Mouse (Mus musculus): ENCODE results near the gene Lmtk2. TPM values are rescaled to one million over a fixed set of nuclear protein-coding genes. Genes with fewer than 3 reads are reported as not detected.

Gene Lmtk2
- polyA plus RNA-seq, 1 experiment from 2014 or later, result 6.5 TPM

- WGBS, result 59% methylated on average over 2 of the region's 2 CpGs
- no peak for ATAC-seq (ENCODE audit: insufficient read depth, low FRiP score)
- Histone ChIP-seq H3K27ac (ENCODE audit: low read length) (no peak overlapping the region), H3K4me3 (replicated peaks; ENCODE audit: low read length) (no peak overlapping the region), H3K9ac (ENCODE audit: low read length) (no peak overlapping the region), H3K27me3 (ENCODE audit: control insufficient read depth, insufficient read depth, low read length) (no peaks in the 10 kb centered on the region), H3K4me2 (ENCODE audit: low read depth, low read length) (no peak overlapping the region), H3K4me1 (ENCODE audit: control insufficient read depth, insufficient read depth, low read length) (no peaks in the 10 kb centered on the region), H3K9me3 (replicated peaks; ENCODE audit: control insufficient read depth, low read length) (no peaks in the 10 kb centered on the region), H3K36me3 (ENCODE audit: control insufficient read depth, insufficient read depth, low read length) (no peaks in the 10 kb centered on the region)
Observed at GRCm38 (mm10) chr5:144080886-144081285, 19.4 kb upstream of the Lmtk2 start.

DNA sequence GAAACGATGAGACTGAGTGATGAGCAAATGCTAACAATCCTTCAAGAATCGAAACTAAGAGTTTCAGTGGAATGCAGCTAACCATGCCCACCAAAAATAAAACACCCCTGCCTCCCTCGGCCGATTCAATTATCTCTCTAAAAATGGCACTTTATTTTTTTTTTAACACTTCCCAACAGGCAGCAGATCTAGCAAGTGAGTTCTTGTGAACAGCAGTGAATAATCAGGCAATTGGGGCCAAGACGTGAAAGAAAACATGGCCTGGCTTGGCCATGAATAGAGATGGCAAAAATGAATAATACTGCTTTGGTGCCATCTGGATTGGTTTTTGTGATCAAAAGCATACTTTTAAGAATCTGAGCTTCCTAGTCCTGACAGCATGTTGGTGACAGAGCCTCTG lies 18.2 kb upstream of the Lmtk2 start:
- H3K9me3 ChIP-seq (replicated peaks; ENCODE audit: control insufficient read depth, low read length), result no peaks in the 10 kb centered on the region
- H3K9ac ChIP-seq (ENCODE audit: low read length), result no peak overlapping the region
- H3K27ac ChIP-seq (ENCODE audit: low read length), result no peak overlapping the region
- no peaks in the 10 kb centered on the region for H3K36me3 ChIP-seq (ENCODE audit: control insufficient read depth, insufficient read depth, low read length)
- 83% methylated on average over 5 of the region's 5 CpGs for WGBS
- H3K27me3 ChIP-seq (ENCODE audit: control insufficient read depth, insufficient read depth, low read length), result no peaks in the 10 kb centered on the region
- ATAC-seq (ENCODE audit: insufficient read depth, low FRiP score), result no peak
- H3K4me3 ChIP-seq (replicated peaks; ENCODE audit: low read length), result no peak overlapping the region
- no peak overlapping the region for H3K4me2 ChIP-seq (ENCODE audit: low read depth, low read length)
- H3K4me1 ChIP-seq (ENCODE audit: control insufficient read depth, insufficient read depth, low read length), result no peaks in the 10 kb centered on the region

DNA sequence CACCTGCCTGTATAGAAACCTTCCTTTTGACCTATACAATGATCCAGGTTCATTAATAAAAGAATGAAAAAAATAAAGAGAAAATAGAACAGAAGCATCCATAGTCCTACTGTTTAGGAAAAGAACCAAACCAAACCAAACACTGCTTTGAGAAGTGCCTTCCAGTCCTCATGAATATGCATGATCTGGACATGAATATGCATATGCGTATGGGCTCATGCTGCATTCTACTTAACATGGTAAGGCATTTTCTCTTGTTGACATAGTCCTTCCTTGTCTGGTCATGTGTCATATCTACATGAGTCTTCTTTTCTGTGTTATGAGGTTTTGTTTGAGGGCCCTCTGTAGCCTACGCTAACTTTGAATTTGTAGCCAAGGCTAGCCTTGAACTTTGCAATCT lies 16.7 kb upstream of the Lmtk2 start:
- Histone ChIP-seq H3K27me3 (ENCODE audit: control insufficient read depth, insufficient read depth, low read length) (no peaks in the 10 kb centered on the region), H3K4me1 (ENCODE audit: control insufficient read depth, insufficient read depth, low read length) (no peaks in the 10 kb centered on the region), H3K36me3 (ENCODE audit: control insufficient read depth, insufficient read depth, low read length) (no peaks in the 10 kb centered on the region), H3K9ac (ENCODE audit: low read length) (no peak overlapping the region), H3K4me2 (ENCODE audit: low read depth, low read length) (no peak overlapping the region), H3K9me3 (replicated peaks; ENCODE audit: control insufficient read depth, low read length) (no peaks in the 10 kb centered on the region), H3K4me3 (replicated peaks; ENCODE audit: low read length) (no peak overlapping the region), H3K27ac (ENCODE audit: low read length) (no peak overlapping the region)
- 94% methylated on average over 2 of the region's 2 CpGs for WGBS
- ATAC-seq (ENCODE audit: insufficient read depth, low FRiP score), result no peak

DNA sequence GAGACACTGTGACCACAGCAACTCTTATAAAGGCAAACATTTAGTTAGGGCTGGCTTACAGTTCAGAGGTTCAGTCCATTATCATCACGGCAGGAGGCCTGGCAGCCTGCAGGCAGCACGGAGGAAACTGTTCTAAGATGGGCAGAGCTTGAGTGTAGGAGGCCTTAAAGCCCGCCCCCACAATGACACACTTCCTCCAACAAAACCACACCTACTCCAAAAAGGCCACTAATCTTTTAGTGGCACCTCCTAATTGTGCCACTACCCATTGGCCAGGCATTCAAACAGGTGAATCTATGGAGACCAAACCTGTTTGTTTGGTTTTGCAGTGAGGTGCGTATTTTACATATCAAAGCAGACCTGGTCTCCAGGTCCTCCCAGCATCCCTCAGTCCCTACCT lies 16.0 kb upstream of the Lmtk2 start:
- WGBS, result 62% methylated on average over 4 of the region's 4 CpGs
- Histone ChIP-seq H3K27me3 (ENCODE audit: control insufficient read depth, insufficient read depth, low read length) (no peaks in the 10 kb centered on the region), H3K4me2 (ENCODE audit: low read depth, low read length) (no peak overlapping the region), H3K4me3 (replicated peaks; ENCODE audit: low read length) (no peak overlapping the region), H3K9ac (ENCODE audit: low read length) (no peak overlapping the region), H3K9me3 (replicated peaks; ENCODE audit: control insufficient read depth, low read length) (no peaks in the 10 kb centered on the region), H3K27ac (ENCODE audit: low read length) (no peak overlapping the region), H3K36me3 (ENCODE audit: control insufficient read depth, insufficient read depth, low read length) (no peaks in the 10 kb centered on the region), H3K4me1 (ENCODE audit: control insufficient read depth, insufficient read depth, low read length) (no peaks in the 10 kb centered on the region)
- no peak for ATAC-seq (ENCODE audit: insufficient read depth, low FRiP score)

DNA sequence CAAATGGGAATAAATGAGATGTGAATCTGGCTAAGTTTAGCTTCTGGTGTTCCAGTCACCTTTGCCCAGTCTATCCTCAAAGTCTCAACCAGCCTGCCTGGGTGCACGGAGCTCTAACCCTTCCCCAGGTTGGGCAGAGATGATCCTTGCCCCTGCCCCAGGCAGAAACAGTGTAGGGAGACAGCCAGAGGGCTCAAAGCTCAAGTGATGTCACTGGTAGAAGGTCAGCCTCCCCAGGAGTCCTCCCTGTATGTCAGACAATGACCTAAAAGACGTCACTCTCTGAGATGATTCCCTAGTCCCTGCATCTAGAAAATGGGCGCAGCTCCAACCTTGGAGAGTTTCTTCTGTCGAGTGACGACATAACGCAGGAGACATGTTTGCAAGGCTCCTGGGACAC lies 14.5 kb upstream of the Lmtk2 start:
- no peak for ATAC-seq (ENCODE audit: insufficient read depth, low FRiP score)
- H3K27me3 ChIP-seq (ENCODE audit: control insufficient read depth, insufficient read depth, low read length), result no peaks in the 10 kb centered on the region
- H3K36me3 ChIP-seq (ENCODE audit: control insufficient read depth, insufficient read depth, low read length), result no peaks in the 10 kb centered on the region
- H3K4me1 ChIP-seq (ENCODE audit: control insufficient read depth, insufficient read depth, low read length), result no peaks in the 10 kb centered on the region
- H3K4me3 ChIP-seq (replicated peaks; ENCODE audit: low read length), result no peak overlapping the region
- H3K27ac ChIP-seq (ENCODE audit: low read length), result peak overlapping the region; percentile 65
- H3K4me2 ChIP-seq (ENCODE audit: low read depth, low read length), result no peak overlapping the region
- H3K9me3 ChIP-seq (replicated peaks; ENCODE audit: control insufficient read depth, low read length), result no peaks in the 10 kb centered on the region
- H3K9ac ChIP-seq (ENCODE audit: low read length), result no peak overlapping the region
- WGBS, result 73% methylated on average over 6 of the region's 6 CpGs

DNA sequence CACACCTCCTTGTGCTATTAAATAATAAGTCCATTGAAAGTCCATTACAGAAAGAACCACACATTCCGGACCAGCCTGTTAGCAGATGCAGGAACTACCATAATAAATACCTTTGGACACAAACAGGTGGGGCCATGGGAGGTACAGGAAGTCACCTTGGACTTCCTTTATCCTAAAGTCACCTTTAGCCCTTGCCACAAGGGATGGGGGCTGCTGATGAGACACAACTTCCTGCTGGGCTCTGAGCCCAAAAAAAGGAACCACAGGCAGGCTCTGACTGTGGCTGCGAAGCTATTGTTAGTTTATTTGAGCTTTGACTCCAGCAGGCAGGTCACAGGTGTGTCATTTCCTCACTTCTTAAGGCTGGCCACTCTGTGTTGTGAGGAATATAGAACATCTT lies 13.7 kb upstream of the Lmtk2 start:
- no peaks in the 10 kb centered on the region for H3K4me1 ChIP-seq (ENCODE audit: control insufficient read depth, insufficient read depth, low read length)
- H3K27me3 ChIP-seq (ENCODE audit: control insufficient read depth, insufficient read depth, low read length), result no peaks in the 10 kb centered on the region
- ATAC-seq (ENCODE audit: insufficient read depth, low FRiP score), result peak; percentile 68; the same call in 1 of the 2 replicates
- no peaks in the 10 kb centered on the region for H3K36me3 ChIP-seq (ENCODE audit: control insufficient read depth, insufficient read depth, low read length)
- H3K4me2 ChIP-seq (ENCODE audit: low read depth, low read length), result no peak overlapping the region
- no peak overlapping the region for H3K9ac ChIP-seq (ENCODE audit: low read length)
- peak overlapping the region; percentile 65; the same call in 1 of the 2 replicates for H3K27ac ChIP-seq (ENCODE audit: low read length)
- 36% methylated on average over 2 of the region's 2 CpGs for WGBS
- no peaks in the 10 kb centered on the region for H3K9me3 ChIP-seq (replicated peaks; ENCODE audit: control insufficient read depth, low read length)
- H3K4me3 ChIP-seq (replicated peaks; ENCODE audit: low read length), result no peak overlapping the region

DNA sequence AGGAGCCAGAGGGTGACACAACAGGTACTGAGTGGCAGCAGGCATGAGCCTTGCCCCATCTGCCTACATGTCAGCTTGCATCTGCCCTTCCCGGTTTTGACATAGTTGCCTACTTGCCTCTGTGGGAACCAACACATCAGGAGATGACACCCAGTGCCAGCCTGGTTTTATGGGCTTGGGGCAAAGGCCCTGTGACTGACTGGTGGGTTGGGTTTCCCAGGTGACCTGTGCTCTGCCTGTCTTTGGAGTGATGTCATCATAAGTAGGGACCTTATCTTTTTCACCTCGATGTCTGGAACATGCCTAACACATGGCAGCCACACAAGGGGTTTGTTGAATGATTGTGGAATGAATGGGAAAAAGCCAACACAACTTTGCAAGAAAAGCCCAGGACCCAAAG lies 11.9 kb upstream of the Lmtk2 start:
- H3K27ac ChIP-seq (ENCODE audit: low read length), result no peak overlapping the region
- no peak for ATAC-seq (ENCODE audit: insufficient read depth, low FRiP score)
- H3K27me3 ChIP-seq (ENCODE audit: control insufficient read depth, insufficient read depth, low read length), result no peaks in the 10 kb centered on the region
- no peak overlapping the region for H3K9ac ChIP-seq (ENCODE audit: low read length)
- no peak overlapping the region for H3K4me3 ChIP-seq (replicated peaks; ENCODE audit: low read length)
- H3K36me3 ChIP-seq (ENCODE audit: control insufficient read depth, insufficient read depth, low read length), result no peaks in the 10 kb centered on the region
- 68% methylated on average over 2 of the region's 2 CpGs for WGBS
- H3K4me1 ChIP-seq (ENCODE audit: control insufficient read depth, insufficient read depth, low read length), result no peaks in the 10 kb centered on the region
- no peak overlapping the region for H3K4me2 ChIP-seq (ENCODE audit: low read depth, low read length)
- no peaks in the 10 kb centered on the region for H3K9me3 ChIP-seq (replicated peaks; ENCODE audit: control insufficient read depth, low read length)

DNA sequence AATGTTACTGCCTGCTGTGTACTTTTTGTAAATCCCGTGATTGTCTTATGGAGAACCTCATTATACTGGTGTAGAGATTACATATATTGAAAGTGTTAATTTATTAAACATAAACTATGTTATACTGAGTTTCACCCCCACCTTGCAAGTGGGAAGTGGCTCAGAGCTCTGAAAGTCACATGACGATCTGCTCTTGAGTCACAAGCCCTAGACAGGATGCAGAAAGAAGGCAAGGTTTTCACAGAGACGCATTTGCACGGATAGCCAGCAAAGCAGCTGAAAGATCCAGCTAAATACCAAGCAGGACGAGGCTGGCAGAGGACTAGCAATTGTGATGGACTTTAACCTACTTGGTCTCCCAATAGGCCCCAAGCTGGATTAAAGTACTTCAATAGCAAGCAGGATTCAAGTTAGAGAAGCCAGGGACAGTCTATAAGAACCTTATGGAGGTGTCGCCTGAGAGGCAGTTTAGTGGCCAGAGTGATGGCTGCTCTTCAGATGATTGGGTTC lies 4.7 kb upstream of the Lmtk2 start:
- Histone ChIP-seq H3K4me1 (ENCODE audit: control insufficient read depth, insufficient read depth, low read length) (no peaks in the 10 kb centered on the region), H3K9ac (ENCODE audit: low read length) (no peak overlapping the region), H3K9me3 (replicated peaks; ENCODE audit: control insufficient read depth, low read length) (no peaks in the 10 kb centered on the region), H3K36me3 (ENCODE audit: control insufficient read depth, insufficient read depth, low read length) (no peaks in the 10 kb centered on the region), H3K4me3 (replicated peaks; ENCODE audit: low read length) (no peak overlapping the region), H3K27ac (ENCODE audit: low read length) (no peak overlapping the region), H3K4me2 (ENCODE audit: low read depth, low read length) (no peak overlapping the region), H3K27me3 (ENCODE audit: control insufficient read depth, insufficient read depth, low read length) (no peaks in the 10 kb centered on the region)
- ATAC-seq (ENCODE audit: insufficient read depth, low FRiP score), result no peak
- WGBS, result 69% methylated on average over 6 of the region's 6 CpGs

DNA sequence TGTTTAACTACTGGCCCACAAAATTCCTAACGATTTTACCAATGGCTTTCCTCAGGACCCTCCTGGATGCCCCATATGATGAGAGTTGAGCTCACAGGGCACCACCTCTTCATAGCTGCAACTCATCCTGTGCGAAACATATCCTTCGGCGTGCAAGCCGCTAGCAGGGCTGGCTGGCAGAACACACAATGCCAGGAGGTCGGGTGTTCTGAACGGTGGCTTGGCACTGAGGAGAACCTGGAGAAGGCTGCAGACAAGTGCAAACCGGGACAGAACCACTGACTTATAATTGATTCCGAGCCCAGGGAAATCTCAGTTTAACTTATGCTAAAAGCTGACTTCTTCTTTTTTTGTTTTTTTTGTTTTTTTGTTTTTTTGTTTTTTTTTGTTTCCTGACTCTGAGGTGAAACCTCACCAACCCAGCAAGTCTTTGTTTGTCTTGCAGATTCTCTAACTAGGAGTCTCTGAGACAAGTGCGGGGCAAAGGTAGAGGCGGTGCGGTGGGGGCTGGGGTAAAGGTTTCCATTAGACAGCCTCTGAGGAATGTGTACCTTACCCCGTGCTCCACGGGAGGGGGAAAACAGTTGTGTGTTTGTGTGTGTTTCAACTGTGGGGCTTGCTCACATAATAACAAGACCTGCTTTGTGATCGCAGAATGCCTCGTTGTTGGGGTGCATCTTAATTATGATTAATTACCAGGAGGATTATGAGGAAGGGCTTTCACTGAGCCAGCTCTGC lies 2.2 kb upstream of the Lmtk2 start:
- ATAC-seq (ENCODE audit: insufficient read depth, low FRiP score), result no peak
- Histone ChIP-seq H3K4me1 (ENCODE audit: control insufficient read depth, insufficient read depth, low read length) (peaks cover 8% of the 10 kb centered on the region; the same call in 1 of the 2 replicates), H3K4me2 (ENCODE audit: low read depth, low read length) (0 out of 2 replicates have a peak overlapping the region, but pooled peaks have one; percentile 5), H3K27ac (ENCODE audit: low read length) (no peak overlapping the region), H3K9ac (ENCODE audit: low read length) (peak overlapping the region; percentile 35; the same call in 1 of the 2 replicates), H3K9me3 (replicated peaks; ENCODE audit: control insufficient read depth, low read length) (no peaks in the 10 kb centered on the region), H3K4me3 (replicated peaks; ENCODE audit: low read length) (no peak overlapping the region), H3K36me3 (ENCODE audit: control insufficient read depth, insufficient read depth, low read length) (no peaks in the 10 kb centered on the region), H3K27me3 (ENCODE audit: control insufficient read depth, insufficient read depth, low read length) (no peaks in the 10 kb centered on the region)
- 53% methylated on average over 16 of the region's 16 CpGs for WGBS

Data from stomach, embryonic 16.5 days (tissue).